Mouse (Mus musculus) gonadal fat pad, adult 2 months (tissue): ENCODE measurements around the gene Olfr487. TPM values are rescaled to one million over a fixed set of nuclear protein-coding genes. Genes with fewer than 3 reads are reported as not detected.
"Not testable (repeated sequence)": the region's sequence is repeated elsewhere in the genome, so short reads cannot be mapped to it uniquely, and the experiment has no call there.

Experiments used
- DNase-seq: peaks from one replicate; pipeline ENCODE4 v3.0.0-alpha.2; 2012; ENCODE audit warnings: low read depth
- polyA plus RNA-seq: library from polyadenylated mRNA; depleted of rRNA; stranded (reverse); fragments of >200 nt; gene quantifications from 2 replicates; pipeline ENCODE4 v1.2.3, GENCODE M21; 2012; rRNA removed

Gene Olfr487
- not detected in 2 replicates for polyA plus RNA-seq

GRCm38 (mm10) chr7:108214536-108214935 is at the start of gene Olfr487:
Olfr487 (minus strand) TSS chr7:108214636.
- not testable (repeated sequence) for DNase-seq

DNA sequence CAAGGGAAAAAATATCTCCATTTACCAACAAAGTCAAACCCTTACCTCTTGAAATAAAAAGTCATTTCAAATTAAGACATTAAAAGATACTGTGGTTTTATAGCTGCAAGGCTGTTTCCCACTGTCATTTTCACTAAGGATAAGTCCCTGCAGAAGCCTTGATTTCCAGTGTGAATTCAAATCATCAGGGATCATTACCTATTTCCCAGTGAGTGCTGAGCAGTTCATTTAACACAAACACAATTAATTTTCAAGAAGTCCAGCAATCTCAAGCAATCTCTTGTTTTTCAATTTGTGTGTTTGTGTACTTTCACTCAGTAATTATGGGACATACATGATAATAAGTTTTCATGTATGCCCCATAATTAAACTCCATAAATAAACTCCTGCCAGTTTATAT is 43.8 kb upstream of the Olfr487 start, which contains the start of gene Olfr488:
TSS of gene Olfr488 (minus strand) at position 101 of the 400 bp plus-strand sequence.
- DNase-seq, result no peak

GRCm38 (mm10) chr7:108233551-108233950 is 19.1 kb upstream of the Olfr487 start:
- DNase-seq, result no peak

- DNase-seq, result no peak
Measured at GRCm38 (mm10) chr7:108196938-108197337, 17.5 kb downstream of the Olfr487 start.

GRCm38 (mm10) chr7:108196337-108196736 is 18.1 kb downstream of the Olfr487 start:
- not testable (repeated sequence) for DNase-seq

DNA sequence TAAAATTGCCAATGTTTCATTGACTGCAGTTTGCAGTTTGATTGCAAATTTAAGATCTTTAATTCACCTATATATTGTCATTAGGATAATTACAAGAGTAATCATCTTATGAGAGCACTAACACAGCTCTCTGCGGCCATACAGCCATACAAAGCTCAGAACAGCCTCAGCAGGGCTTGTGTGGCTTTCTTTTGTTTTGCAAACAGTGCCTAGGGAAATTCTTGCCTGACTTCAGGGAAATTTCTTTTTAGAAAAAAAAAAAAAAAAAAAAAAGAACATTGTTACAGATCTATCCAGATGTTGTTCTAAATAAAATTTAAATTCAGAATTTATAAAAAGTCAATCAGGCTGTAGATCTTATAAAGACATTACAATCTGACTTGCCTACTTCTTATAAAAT is 21.7 kb downstream of the Olfr487 start:
- not testable (repeated sequence) for DNase-seq

- DNase-seq, result not testable (repeated sequence)
Measured at GRCm38 (mm10) chr7:108191196-108191595, 23.2 kb downstream of the Olfr487 start.

- DNase-seq, result not testable (repeated sequence)
Measured at GRCm38 (mm10) chr7:108185237-108185636, 29.2 kb downstream of the Olfr487 start.

GRCm38 (mm10) chr7:108184401-108184800 is 30.0 kb downstream of the Olfr487 start:
- not testable (repeated sequence) for DNase-seq

DNA sequence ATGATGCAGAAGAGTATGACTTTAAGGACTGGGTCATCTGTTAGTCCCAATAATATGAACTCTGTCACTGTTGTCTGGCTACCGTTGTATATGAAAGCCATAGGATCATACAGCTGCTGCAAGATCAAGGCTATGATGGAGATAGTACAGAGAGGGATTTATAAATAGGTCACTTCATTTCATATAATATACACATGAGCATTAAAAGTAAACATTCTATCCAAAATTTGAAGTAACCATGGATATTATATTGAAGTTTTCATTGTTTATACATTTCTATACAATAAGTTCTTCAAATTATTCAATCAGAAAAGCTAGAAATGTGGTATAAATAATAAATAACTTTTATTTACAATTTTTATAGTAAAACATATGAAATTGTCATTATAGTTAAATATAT is 41.8 kb downstream of the Olfr487 start, which contains the start of gene Olfr486:
TSS of gene Olfr486 (minus strand) at position 101 of the 400 bp plus-strand sequence.
- DNase-seq, result not testable (repeated sequence)

GRCm38 (mm10) chr7:108159771-108160170 is 54.7 kb downstream of the Olfr487 start, which contains the start of gene Olfr485:
Olfr485 (minus strand) TSS chr7:108159871.
- DNase-seq, result no peak

Other genes starting within 250 kb of the Olfr487 start
- not detected in 2 replicates for gene Olfr476, start 249.8 kb downstream of the Olfr487 start, polyA plus RNA-seq
- not detected in 2 replicates for gene Olfr477, start 227.9 kb downstream of the Olfr487 start, polyA plus RNA-seq
- gene Olfr478, start 180.6 kb downstream of the Olfr487 start, polyA plus RNA-seq, result not detected in 2 replicates
- not detected in 2 replicates for gene Olfr479, start 163.9 kb downstream of the Olfr487 start, polyA plus RNA-seq
- gene Olfr480, start 147.3 kb downstream of the Olfr487 start, polyA plus RNA-seq, result not detected in 2 replicates
- not detected in 2 replicates for gene Olfr481, start 134.8 kb downstream of the Olfr487 start, polyA plus RNA-seq
- not detected in 2 replicates for gene Olfr482, start 117.0 kb downstream of the Olfr487 start, polyA plus RNA-seq
- not detected in 2 replicates for gene Olfr483, start 113.8 kb downstream of the Olfr487 start, polyA plus RNA-seq
- not detected in 2 replicates for gene Olfr484, start 87.2 kb downstream of the Olfr487 start, polyA plus RNA-seq
- not detected in 2 replicates for gene Olfr485, start 54.8 kb downstream of the Olfr487 start, polyA plus RNA-seq
- gene Olfr486, start 41.9 kb downstream of the Olfr487 start, polyA plus RNA-seq, result not detected in 2 replicates
- not detected in 2 replicates for gene Olfr488, start 43.7 kb upstream of the Olfr487 start, polyA plus RNA-seq
- not detected in 2 replicates for gene Olfr490, start 74.3 kb upstream of the Olfr487 start, polyA plus RNA-seq
- 0.14 TPM in 1 of 2 replicates, not detected in the other for gene Olfr491, start 98.8 kb upstream of the Olfr487 start, polyA plus RNA-seq
- gene Olfr492, start 109.0 kb upstream of the Olfr487 start, polyA plus RNA-seq, result not detected in 2 replicates
- gene Olfr493, start 132.3 kb upstream of the Olfr487 start, polyA plus RNA-seq, result not detected in 2 replicates
- not detected in 2 replicates for gene Olfr494, start 150.7 kb upstream of the Olfr487 start, polyA plus RNA-seq
- not detected in 2 replicates for gene Olfr495, start 178.5 kb upstream of the Olfr487 start, polyA plus RNA-seq
- gene Olfr497, start 205.8 kb upstream of the Olfr487 start, polyA plus RNA-seq, result not detected in 2 replicates